ENCODE assay signal across 14 mouse cellular contexts in genomic region chr8:106907450-106907849, GRCm38 (mm10).
"Had no signal": no experiment of that assay in that cellular context is flagged by ENCODE, and none has a peak within 500 bp of the region (broad histone marks: within the 10 kb centered on the region; RNA-seq: fewer than 3 reads in every experiment).

No protein-coding gene starts in this region.

- H3K4me2 ChIP-seq: limb, embryonic 15.5 days; liver, embryonic 12.5 days; lung, embryonic 14.5 days; midbrain, embryonic 11.5 days; midbrain, embryonic 15.5 days; neural tube, embryonic 12.5 days; stomach, embryonic 15.5 days had no signal

- H3K9ac ChIP-seq: limb, embryonic 15.5 days; liver, embryonic 12.5 days; lung, embryonic 14.5 days; midbrain, embryonic 15.5 days; neural tube, embryonic 12.5 days; stomach, embryonic 15.5 days had no signal

- ATAC-seq: liver, embryonic 12.5 days; midbrain, embryonic 15.5 days had no signal

- H3K4me1 ChIP-seq: limb, embryonic 15.5 days; liver, embryonic 12.5 days; midbrain, embryonic 15.5 days; neural tube, embryonic 12.5 days; stomach, embryonic 15.5 days had no signal

- H3K9me3 ChIP-seq: limb, embryonic 15.5 days; liver, embryonic 12.5 days; megakaryocyte, embryonic 14.5 days; midbrain, embryonic 15.5 days; neural tube, embryonic 12.5 days; stomach, embryonic 15.5 days had no signal

- H3K4me3 ChIP-seq: limb, embryonic 15.5 days; liver, embryonic 12.5 days; megakaryocyte, embryonic 14.5 days; midbrain, embryonic 15.5 days; neural tube, embryonic 12.5 days; stomach, embryonic 15.5 days had no signal

- H3K27ac ChIP-seq: limb, embryonic 15.5 days; liver, embryonic 12.5 days; macrophage; midbrain, embryonic 15.5 days; neural tube, embryonic 12.5 days; stomach, embryonic 15.5 days had no signal

- H3K27me3 ChIP-seq: limb, embryonic 15.5 days; liver, embryonic 12.5 days; megakaryocyte, embryonic 14.5 days; midbrain, embryonic 15.5 days; neural tube, embryonic 12.5 days; stomach, embryonic 15.5 days had no signal

- DNase-seq: kidney, postnatal 25 days; lung, embryonic 14.5 days; lung, postnatal 10 days; right cerebral cortex, postnatal 14 days; thymus, adult 2 months; thymus, postnatal 25 days had no signal
